Mouse (Mus musculus) liver, embryonic 14.5 days (tissue): ENCODE data around the gene Zfp804a. TPM values are rescaled to one million over a fixed set of nuclear protein-coding genes. Genes with fewer than 3 reads are reported as not detected.

Source experiments
- ATAC-seq: fragments of 200-750 bp; cut with Nextera tagmentation; 2 replicates; pipeline ENCODE4 v1.8.0; 2017; ENCODE audit warnings: moderate number of reproducible peaks, mild to moderate bottlenecking, moderate library complexity; ENCODE audit not compliant: insufficient read depth
- DNase-seq, 3 experiments: peaks; one replicate each; pipeline ENCODE4 v3.0.0-alpha.2; 2012 to 2013; ENCODE audit warnings: low read depth in 3 of 3, low spot score in 3 of 3
- H3K27ac ChIP-seq: fragments of 300-500 bp; sonication (generic); 2 replicates; pipeline ENCODE4 v1.5.1; 2014; ENCODE audit warnings: moderate library complexity, mild to moderate bottlenecking, control low read depth, inconsistent platforms
- H3K27me3 ChIP-seq: fragments of 300-500 bp; sonication (generic); 2 replicates; pipeline ENCODE4 v1.6.1; 2014; ENCODE audit warnings: mild to moderate bottlenecking, low read length, moderate library complexity; ENCODE audit not compliant: control insufficient read depth, insufficient read depth
- H3K36me3 ChIP-seq: fragments of 300-500 bp; sonication (generic); replicated peaks from 2 replicates; pipeline ENCODE4 v1.6.1; 2014; ENCODE audit warnings: low read depth; ENCODE audit not compliant: control insufficient read depth, insufficient read depth
- H3K4me1 ChIP-seq, 2 experiments: fragments of 200-500 bp in 1 of 2; fragments of 300-500 bp in 1 of 2; sonication (generic) in 1 of 2; replicated peaks; 2 replicates each; pipeline ENCODE4 v1.6.1; 2012 to 2014; ENCODE audit warnings: antibody characterized with exemption in 1 of 2, inconsistent platforms in 1 of 2, low read length in 1 of 2; ENCODE audit not compliant: control insufficient read depth in 2 of 2, insufficient read depth in 2 of 2
- H3K4me2 ChIP-seq: fragments of 300-500 bp; sonication (generic); 2 replicates; pipeline ENCODE4 v1.6.1; 2014; ENCODE audit warnings: low read depth, mild to moderate bottlenecking, control low read depth, moderate library complexity
- H3K4me3 ChIP-seq, 2 experiments: fragments of 200-500 bp in 1 of 2; fragments of 300-500 bp in 1 of 2; sonication (generic) in 1 of 2; 2 replicates each; pipeline ENCODE4 v1.5.1; 2012 to 2014; ENCODE audit warnings: low read depth in 2 of 2, low read length in 2 of 2, mild to moderate bottlenecking in 2 of 2, control low read depth in 1 of 2, inconsistent platforms in 1 of 2, moderate library complexity in 1 of 2; ENCODE audit not compliant: insufficient read depth in 1 of 2
- H3K9ac ChIP-seq: fragments of 300-500 bp; sonication (generic); replicated peaks from 2 replicates; pipeline ENCODE4 v1.6.1; 2014; ENCODE audit warnings: mild to moderate bottlenecking, control low read depth, moderate library complexity
- H3K9me3 ChIP-seq: fragments of 300-500 bp; sonication (generic); 2 replicates; pipeline ENCODE4 v1.6.1; 2016; ENCODE audit warnings: low read length, mixed read lengths; ENCODE audit not compliant: control insufficient read depth
- CTCF ChIP-seq: IDR thresholded peaks from 2 replicates; pipeline ENCODE4 v1.5.1; 2016; ENCODE audit warnings: antibody characterized with exemption, low read depth, control low read depth
- EP300 ChIP-seq: IDR thresholded peaks from 2 replicates; pipeline ENCODE4 v1.6.1; 2016; ENCODE audit warnings: antibody characterized with exemption, low read depth
- WGBS: fragments of 180-500 bp; shearing (Covaris S2); extraction: QIAGEN DNeasy Blood & Tissue Kit; methylation state at CpG from one replicate; pipeline ENCODE4 v1.1.7; 2014; ENCODE audit not compliant: insufficient replicate concordance; 5-methylcytosine and 5-hydroxymethylcytosine counted together
- polyA plus RNA-seq, 2 experiments: library from polyadenylated mRNA; depleted of rRNA in 1 of 2; stranded (reverse) in 1 of 2; unstranded in 1 of 2; fragments of >200 nt; fragmentation: Nextera tagmentation in 1 of 2; extraction: Ambion mirVana in 1 of 2; gene quantifications; 2 replicates each; pipeline versions ENCODE4 v1.2.1 to v1.2.3; 2012 to 2014

The Zfp804a gene
- polyA plus RNA-seq, 2 experiments = 0.02 TPM; not detected in 1

DNA sequence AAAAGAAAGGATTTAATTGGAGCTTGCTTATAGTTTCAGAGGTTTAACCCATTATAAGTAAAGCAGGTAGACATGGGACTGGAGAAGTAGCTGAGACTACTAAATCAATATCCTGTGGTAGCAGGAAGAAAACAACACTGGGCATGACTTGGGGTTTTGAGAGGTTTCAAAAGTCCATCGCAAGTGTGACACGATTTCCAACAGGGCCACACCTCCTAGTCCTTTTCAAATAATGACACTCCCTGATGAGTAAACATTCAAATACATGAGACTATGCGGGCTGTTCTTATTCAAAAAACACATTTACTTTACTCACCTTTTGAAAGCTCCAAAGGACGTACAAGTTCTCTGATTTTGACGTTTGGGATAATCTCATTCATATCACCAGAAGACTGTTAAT, 146.9 kb downstream of the Zfp804a start:
- H3K9ac ChIP-seq = no peak overlapping the region
- no peak overlapping the region for H3K4me3 ChIP-seq
- H3K27ac ChIP-seq = no peak overlapping the region
- TF ChIP-seq EP300 (no peak), CTCF (no peak)
- no peaks in the 10 kb centered on the region for H3K27me3 ChIP-seq
- H3K36me3 ChIP-seq = no peaks in the 10 kb centered on the region
- ATAC-seq = no peak
- H3K9me3 ChIP-seq = no peaks in the 10 kb centered on the region
- 61% methylated on average over 5 of the region's 5 CpGs for WGBS
- H3K4me1 ChIP-seq = no peaks in the 10 kb centered on the region
- no peak for DNase-seq
- H3K4me2 ChIP-seq = no peak overlapping the region

DNA sequence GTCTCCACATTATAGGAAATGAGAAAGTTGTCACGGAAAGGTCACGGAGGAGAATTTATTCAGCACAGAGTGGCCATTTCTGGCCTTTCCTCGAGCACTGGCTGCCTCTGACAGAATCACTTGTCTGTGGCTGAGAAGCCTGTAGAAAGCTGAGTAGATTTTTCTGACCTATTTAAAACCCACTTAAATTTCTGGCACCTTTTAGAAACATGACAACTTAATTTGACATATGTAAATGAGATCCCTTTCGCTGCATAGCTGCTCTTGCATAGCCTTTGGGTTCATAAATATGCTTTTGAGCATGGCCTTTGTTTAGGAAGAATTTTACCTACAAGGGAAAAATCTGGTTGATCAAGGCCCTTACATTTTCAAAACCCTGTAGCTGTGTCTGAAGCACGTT, 147.6 kb downstream of the Zfp804a start:
- TF ChIP-seq CTCF (no peak), EP300 (no peak)
- ATAC-seq (no peak), DNase-seq (no peak)
- no peaks in the 10 kb centered on the region for H3K36me3 ChIP-seq
- H3K4me3 ChIP-seq = no peak overlapping the region
- no peaks in the 10 kb centered on the region for H3K4me1 ChIP-seq
- 60% methylated on average over 5 of the region's 5 CpGs for WGBS
- no peak overlapping the region for H3K4me2 ChIP-seq
- no peaks in the 10 kb centered on the region for H3K27me3 ChIP-seq
- H3K9ac ChIP-seq = no peak overlapping the region
- H3K27ac ChIP-seq = no peak overlapping the region
- no peaks in the 10 kb centered on the region for H3K9me3 ChIP-seq

DNA sequence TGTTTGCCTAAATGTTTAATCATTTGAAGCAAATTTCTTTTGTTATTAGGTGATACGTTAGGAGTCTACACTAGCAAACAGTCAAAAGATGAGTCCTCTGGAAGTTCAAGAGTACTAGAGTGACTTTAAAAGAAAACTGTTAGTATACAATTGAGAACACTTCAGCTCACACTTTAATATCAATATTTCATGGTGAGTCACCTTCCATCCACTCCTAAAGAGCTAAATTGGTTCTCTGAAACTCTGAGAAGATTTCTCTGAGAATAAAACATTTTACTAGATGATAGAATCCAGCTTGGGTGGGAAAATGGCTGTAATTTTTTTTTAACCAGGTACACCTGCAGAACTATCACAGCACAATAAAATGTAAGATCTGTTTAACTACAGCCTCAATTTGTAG, 157.6 kb downstream of the Zfp804a start:
- ATAC-seq (no peak), DNase-seq (no peak)
- Histone ChIP-seq H3K27ac (no peak overlapping the region), H3K36me3 (no peaks in the 10 kb centered on the region), H3K9me3 (no peaks in the 10 kb centered on the region), H3K4me3 (no peak overlapping the region), H3K9ac (no peak overlapping the region), H3K4me2 (no peak overlapping the region), H3K27me3 (no peaks in the 10 kb centered on the region), H3K4me1 (no peaks in the 10 kb centered on the region)
- TF ChIP-seq CTCF (no peak), EP300 (no peak)
- WGBS = 69% methylated on average over 1 of the region's 1 CpGs

DNA sequence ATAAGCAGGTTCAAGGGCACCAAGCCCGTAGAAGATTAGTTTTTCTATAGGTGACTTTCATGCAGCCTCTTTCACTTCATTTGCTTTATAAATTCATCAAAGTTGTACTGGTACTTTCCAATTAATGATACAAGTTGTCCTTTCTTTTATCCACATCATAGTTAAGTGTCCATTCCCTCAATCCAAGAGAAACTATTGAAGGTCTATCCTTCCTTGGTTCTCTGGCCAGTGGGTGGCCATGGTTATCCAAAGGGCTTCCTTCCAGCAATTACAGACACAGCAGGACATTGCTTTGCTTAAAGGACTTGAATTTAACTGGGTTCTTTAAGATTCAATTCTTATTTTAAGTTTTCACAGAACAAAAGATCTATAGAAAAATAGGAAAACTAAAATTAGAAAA, 158.9 kb downstream of the Zfp804a start:
- 69% methylated on average over 1 of the region's 1 CpGs for WGBS
- no peak for ATAC-seq
- H3K27me3 ChIP-seq = no peaks in the 10 kb centered on the region
- no peaks in the 10 kb centered on the region for H3K4me1 ChIP-seq
- no peak overlapping the region for H3K4me3 ChIP-seq
- no peak for TF ChIP-seq CTCF
- TF ChIP-seq EP300 = no peak
- no peak overlapping the region for H3K9ac ChIP-seq
- H3K27ac ChIP-seq = no peak overlapping the region
- no peak overlapping the region for H3K4me2 ChIP-seq
- no peak for DNase-seq
- no peaks in the 10 kb centered on the region for H3K9me3 ChIP-seq
- no peaks in the 10 kb centered on the region for H3K36me3 ChIP-seq

DNA sequence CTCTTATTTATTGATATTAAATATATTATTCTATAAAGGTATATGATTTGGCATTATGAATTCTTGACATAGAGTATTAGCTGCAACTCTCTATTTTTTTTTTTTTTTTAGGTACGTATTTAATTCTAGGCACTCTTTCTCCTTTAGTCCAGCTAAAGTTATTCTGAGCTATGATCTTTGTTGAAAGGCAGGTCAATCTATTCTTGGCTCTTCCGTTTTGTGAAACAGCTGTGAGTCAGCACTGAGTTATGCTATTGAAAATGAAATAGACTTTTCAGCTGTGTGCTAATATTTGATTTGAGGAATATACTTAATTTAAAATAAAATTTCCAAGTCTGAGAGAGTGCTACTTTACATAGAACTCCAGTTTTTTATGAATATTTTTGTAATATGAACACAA, 164.9 kb downstream of the Zfp804a start:
- Histone ChIP-seq H3K27ac (no peak overlapping the region), H3K9ac (no peak overlapping the region), H3K27me3 (no peaks in the 10 kb centered on the region), H3K36me3 (no peaks in the 10 kb centered on the region), H3K4me3 (no peak overlapping the region), H3K4me1 (no peaks in the 10 kb centered on the region), H3K4me2 (no peak overlapping the region), H3K9me3 (no peaks in the 10 kb centered on the region)
- DNase-seq (no peak), ATAC-seq (no peak)
- TF ChIP-seq EP300 = no peak
- TF ChIP-seq CTCF = no peak
- 40% methylated on average over 2 of the region's 2 CpGs for WGBS

DNA sequence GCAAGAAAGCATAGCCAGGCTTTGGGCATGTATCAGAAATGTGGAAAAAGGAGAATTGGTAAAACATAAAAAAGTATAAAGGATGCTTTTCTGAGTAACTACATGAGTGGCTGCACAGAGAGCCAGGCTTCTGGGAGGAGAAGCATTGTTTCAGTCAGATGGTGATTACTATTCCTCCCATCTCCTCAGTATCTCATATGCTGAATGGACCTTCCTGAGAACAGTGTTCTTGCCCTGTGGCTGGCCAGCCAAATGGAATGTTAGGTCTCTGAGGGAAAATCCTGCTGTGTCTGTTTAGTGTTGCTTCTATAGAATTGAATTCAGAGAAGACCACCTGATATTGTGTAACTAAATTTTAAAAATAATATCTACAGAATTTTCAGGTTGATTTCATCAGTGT, 193.0 kb downstream of the Zfp804a start:
- H3K9me3 ChIP-seq = no peaks in the 10 kb centered on the region
- ATAC-seq = no peak
- no peaks in the 10 kb centered on the region for H3K36me3 ChIP-seq
- no peak overlapping the region for H3K4me2 ChIP-seq
- no peak overlapping the region for H3K9ac ChIP-seq
- H3K27me3 ChIP-seq = no peaks in the 10 kb centered on the region
- TF ChIP-seq EP300 (no peak), CTCF (no peak)
- H3K4me3 ChIP-seq = no peak overlapping the region
- no peak for DNase-seq
- no peak overlapping the region for H3K27ac ChIP-seq
- no peaks in the 10 kb centered on the region for H3K4me1 ChIP-seq
